Mouse (Mus musculus) embryo, embryonic 11.5 days (tissue): ENCODE data around the gene Sohlh2.
"Not testable (repeated sequence)": the region's sequence is repeated elsewhere in the genome, so short reads cannot be mapped to it uniquely, and the experiment has no call there.

Experiments used
- DNase-seq: peaks from one replicate; pipeline ENCODE4 v3.0.0-alpha.2; 2012; ENCODE audit warnings: low read depth, low spot score

The Sohlh2 gene

DNA sequence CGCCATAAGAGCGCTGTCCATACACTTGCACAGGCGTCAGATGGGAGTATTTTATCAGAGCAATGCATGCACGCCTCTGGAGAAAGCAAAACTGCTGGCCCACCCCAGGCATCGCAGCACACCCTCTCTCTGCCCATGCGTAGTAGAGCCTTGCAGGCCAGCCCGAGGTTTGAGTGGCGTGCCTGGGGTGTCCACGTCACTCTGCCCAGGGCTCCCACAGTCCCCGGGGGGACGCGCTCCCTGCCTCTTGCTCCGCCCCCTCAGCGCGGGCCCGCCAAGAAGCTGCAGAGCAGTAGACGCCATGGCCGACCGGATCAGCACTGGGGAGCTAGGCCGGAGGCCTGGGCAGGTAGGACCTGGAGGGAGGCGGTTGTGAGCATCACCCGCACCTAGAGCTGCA lies at the start of gene Sohlh2:
TSS of gene Sohlh2 (plus strand) at position 263 of the 400 bp plus-strand sequence.
- DNase-seq: no peak

GRCm38 (mm10) chr3:55137039-55137438 lies 44.8 kb upstream of the Sohlh2 start, which contains the start of gene Ccdc169:
Gene Ccdc169, plus strand, starts transcription at chr3:55137339.
- no peak for DNase-seq

GRCm38 (mm10) chr3:55139837-55140236 lies 42.0 kb upstream of the Sohlh2 start:
- DNase-seq: no peak

GRCm38 (mm10) chr3:55141401-55141800 lies 40.4 kb upstream of the Sohlh2 start:
- no peak for DNase-seq

DNA sequence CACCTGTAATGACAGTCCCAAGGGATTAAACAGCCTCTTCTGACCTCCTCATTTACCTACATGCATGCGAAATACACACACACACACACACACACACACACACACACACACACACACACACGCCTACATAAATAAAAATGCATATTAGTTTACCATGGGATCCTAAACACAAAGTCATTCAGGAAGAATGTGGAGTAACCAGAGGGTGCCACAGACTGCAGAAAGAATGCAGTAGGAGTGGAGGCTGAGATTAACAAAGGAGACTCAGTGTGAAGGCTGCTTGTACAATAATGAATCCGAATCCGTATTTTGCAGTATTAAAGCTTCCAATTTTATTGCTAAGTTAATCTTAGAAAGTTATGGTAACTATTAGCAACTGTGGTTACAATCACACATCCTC lies 36.9 kb upstream of the Sohlh2 start:
- no peak for DNase-seq

- DNase-seq: no peak
Measured at GRCm38 (mm10) chr3:55146441-55146840, 35.4 kb upstream of the Sohlh2 start.

DNA sequence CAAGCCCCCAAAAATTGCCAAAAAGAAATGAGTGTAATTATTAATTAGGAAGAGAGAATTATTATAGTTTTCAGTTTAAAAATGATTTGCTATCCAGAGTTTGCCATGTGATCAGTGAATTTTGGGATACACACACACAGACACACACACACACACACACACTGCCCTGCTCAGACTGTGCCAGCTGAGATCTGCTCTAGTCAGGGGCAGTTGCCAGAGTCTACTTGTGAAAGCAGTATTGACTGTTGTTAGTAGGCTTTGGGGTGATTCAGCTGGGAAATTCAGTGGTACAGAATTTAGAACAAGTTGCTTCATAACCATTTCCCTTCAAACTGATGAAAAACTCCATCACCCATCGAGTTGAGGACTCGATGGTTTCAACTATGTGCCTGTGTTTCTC lies 34.7 kb upstream of the Sohlh2 start:
- no peak for DNase-seq

DNA sequence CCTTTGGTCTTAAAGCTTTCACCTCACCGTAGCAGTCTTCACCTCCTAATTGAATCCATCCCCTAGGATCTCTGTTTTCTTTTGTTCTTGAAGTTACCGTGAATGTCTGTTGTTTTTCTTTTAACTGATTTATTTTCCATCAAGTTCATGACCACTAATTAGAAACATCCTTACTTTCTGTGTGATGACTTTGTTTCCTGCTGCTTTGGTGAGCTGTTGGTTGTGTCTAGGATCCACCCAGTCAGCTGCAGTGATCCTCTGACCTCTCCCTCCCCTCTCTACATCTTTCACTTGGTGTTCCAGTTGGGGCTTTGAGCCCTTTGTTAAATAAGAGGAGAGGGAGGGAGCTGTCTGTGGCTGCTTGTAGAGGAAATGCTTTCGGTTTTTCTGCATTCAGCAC lies 33.7 kb upstream of the Sohlh2 start:
- DNase-seq: no peak

- peak; percentile 42 for DNase-seq
Measured at GRCm38 (mm10) chr3:55151656-55152433, 30.0 kb upstream of the Sohlh2 start.

- peak; percentile 46 for DNase-seq
Measured at GRCm38 (mm10) chr3:55152673-55153334, 29.0 kb upstream of the Sohlh2 start.

- no peak for DNase-seq
Measured at GRCm38 (mm10) chr3:55154163-55154562, 27.7 kb upstream of the Sohlh2 start.

- DNase-seq: no peak
Measured at GRCm38 (mm10) chr3:55157413-55157812, 24.4 kb upstream of the Sohlh2 start.

- no peak for DNase-seq
Measured at GRCm38 (mm10) chr3:55161144-55161543, 20.7 kb upstream of the Sohlh2 start.

- no peak for DNase-seq
Measured at GRCm38 (mm10) chr3:55163510-55163909, 18.3 kb upstream of the Sohlh2 start.

DNA sequence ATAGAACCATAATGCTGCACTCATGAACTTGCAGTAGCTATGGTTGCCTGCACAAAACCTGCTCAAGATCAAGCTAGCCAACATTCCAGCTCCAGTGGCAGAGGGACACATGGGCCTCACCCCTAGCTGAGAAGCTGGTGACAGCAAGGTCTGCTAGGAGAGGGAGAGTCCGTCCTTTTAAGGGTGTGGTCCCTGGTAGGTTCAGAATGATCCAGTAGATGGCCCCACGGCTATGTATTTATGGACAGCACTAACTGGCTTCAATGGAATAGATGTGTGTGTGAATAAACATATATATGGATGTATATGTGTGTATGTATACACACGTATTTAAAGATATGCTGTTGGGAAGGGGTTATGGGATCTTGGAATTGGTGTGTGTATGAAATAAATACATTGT lies 9.3 kb upstream of the Sohlh2 start:
- DNase-seq: no peak

DNA sequence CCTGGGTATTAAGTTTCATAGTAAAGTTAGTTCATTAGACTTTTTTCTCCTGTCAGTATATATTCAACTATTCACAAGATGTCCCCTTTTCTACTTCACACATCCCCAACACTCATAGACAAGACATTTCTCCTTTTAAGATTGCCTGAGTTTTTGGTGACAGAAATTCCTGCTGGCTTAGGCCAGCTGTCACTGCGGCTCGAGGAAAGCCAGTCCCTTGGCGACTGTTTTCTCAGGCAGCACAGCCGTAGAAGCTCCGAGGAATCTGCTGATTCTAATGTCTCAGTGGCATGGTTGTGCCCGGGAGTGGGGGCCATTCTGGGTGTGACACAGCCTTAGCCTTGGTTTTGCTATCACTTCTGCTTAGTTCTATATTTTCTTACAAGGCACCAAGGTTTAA lies 4.6 kb upstream of the Sohlh2 start:
- DNase-seq: no peak

DNA sequence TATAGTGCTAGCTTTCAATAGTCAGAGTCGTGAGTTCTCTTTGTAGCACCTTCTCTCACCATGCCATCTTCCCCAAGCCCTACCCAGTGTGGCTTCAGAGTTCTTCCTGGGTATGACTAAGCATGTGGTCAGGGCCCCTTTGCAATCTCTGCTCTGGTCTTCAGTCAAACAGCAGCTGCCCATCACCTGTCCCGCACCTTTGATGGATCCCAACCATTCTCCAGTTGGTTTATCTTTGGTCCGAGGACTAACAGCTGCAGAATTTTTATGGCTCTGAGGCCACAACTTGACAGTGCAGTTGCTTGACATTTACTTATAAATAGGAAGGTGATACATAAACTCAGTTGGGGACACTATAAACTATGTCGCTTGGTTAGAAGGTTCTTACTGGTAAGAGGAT lies 9.8 kb downstream of the Sohlh2 start:
- no peak for DNase-seq

GRCm38 (mm10) chr3:55193351-55193750 lies 11.5 kb downstream of the Sohlh2 start:
- no peak for DNase-seq

GRCm38 (mm10) chr3:55194792-55195191 lies 13.0 kb downstream of the Sohlh2 start:
- no peak for DNase-seq

DNA sequence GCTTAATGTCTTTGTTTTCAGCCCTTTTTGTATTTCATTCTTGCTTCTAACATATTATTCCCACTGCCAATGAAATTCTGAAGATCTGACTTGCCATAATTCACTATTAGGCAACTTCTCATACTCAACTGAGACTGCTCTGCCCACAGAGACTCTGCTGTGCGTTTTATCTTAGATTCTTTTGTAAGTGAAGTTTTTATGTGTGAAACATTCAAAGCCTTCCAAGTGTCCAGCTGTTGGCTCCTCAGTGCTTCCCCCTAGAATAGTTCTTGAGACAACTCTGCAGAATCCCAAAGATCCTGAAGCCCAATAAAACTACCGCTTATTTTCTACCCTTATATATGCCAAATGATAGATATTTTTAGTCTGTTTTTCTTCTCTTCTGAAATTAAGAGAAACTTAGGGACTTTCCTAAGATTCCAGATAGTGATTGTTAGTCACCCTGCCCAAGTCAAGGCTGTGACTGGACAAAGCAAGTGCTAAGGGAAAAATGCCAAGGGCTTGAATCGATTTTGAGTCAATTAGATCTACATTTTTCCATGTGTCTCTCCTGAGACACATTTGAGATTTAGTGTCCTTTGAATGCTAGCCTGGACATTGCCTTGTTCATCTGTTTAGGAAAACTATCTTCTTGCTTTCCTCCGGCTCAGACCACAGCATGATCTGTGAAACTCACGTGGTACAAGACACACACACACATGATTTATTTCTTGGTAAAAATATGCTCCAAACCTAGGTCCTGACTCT lies 13.9 kb downstream of the Sohlh2 start:
- no peak for DNase-seq

- no peak for DNase-seq
Measured at GRCm38 (mm10) chr3:55196328-55196710, 14.5 kb downstream of the Sohlh2 start.

GRCm38 (mm10) chr3:55203621-55204020 lies 21.8 kb downstream of the Sohlh2 start:
- DNase-seq: not testable (repeated sequence)
